Comparison of ENCODE assay signal across 1 mouse cellular context in genomic region chr14:20928848-20929745, GRCm38 (mm10).
TF ChIP-seq lines count a peak whose summit lies in the region.

TSS of gene Vcl (plus strand) at chr14:20929398.

TF ChIP-seq in MEL, 35 proteins besides CTCF, POLR2A, EP300 and RAD21 (continued from another document):
- TF ChIP-seq HCFC1 (IDR thresholded peaks at IDR 0.05; ENCODE audit: low read depth, low read length) = peak; percentile 76
- no peak for TF ChIP-seq ZKSCAN1 (IDR thresholded peaks at IDR 0.05; ENCODE audit: low read depth, low read length)
- no peak for TF ChIP-seq MAFK (IDR thresholded peaks at IDR 0.05; ENCODE audit: borderline replicate concordance, low read depth, low read length)
- peak; percentile 88 for TF ChIP-seq NELFE (IDR thresholded peaks at IDR 0.05; ENCODE audit: low read depth, low read length)
